Mouse (Mus musculus): ENCODE measurements at regions not wholly inside any gene's neighbourhood (a gene's known extent, or its start where the extent isn't known, plus 50 kb on each side); places are given as distances from the start of the nearest gene placed in this dataset.

- TF ChIP-seq EP300 (IDR thresholded peaks at IDR 0.05; ENCODE audit: low read depth) (no peak), CTCF (IDR thresholded peaks at IDR 0.05; ENCODE audit: low read depth) (no peak)
These were observed 258.6 kb upstream of the Usp25 start for GRCm38 (mm10) chr16:76754871-76755270.

Measured in heart, postnatal 0 days (tissue).